Mouse (Mus musculus): ENCODE measurements around the gene Dock11.
A peak's percentile ranks its signal among the peaks of the same experiment; 100 is the strongest.

Dock11 gene

GRCm38 (mm10) chrX:35888087-35888895 is at the start of gene Dock11:
TSS of gene Dock11 (plus strand) at chrX:35888832.
- peak; percentile 90 for DNase-seq (ENCODE audit: low read depth)

- peak; percentile 57 for DNase-seq (ENCODE audit: low read depth)
These were observed 8.9 kb upstream of the Dock11 start for GRCm38 (mm10) chrX:35879703-35880102.

GRCm38 (mm10) chrX:35888945-35889799 is 540 bp downstream of the Dock11 start:
- peak; percentile 44 for DNase-seq (ENCODE audit: low read depth)

GRCm38 (mm10) chrX:35889800-35890106 is 1.1 kb downstream of the Dock11 start:
- no peak for DNase-seq (ENCODE audit: low read depth)

GRCm38 (mm10) chrX:35891534-35892125 is 3.0 kb downstream of the Dock11 start:
- peak; percentile 35 for DNase-seq (ENCODE audit: low read depth)

- no peak for DNase-seq (ENCODE audit: low read depth)
These were observed 3.7 kb downstream of the Dock11 start for GRCm38 (mm10) chrX:35892377-35892776.

- peak; percentile 73 for DNase-seq (ENCODE audit: low read depth)
These were observed 9.2 kb downstream of the Dock11 start for GRCm38 (mm10) chrX:35897648-35898500.

- no peak for DNase-seq (ENCODE audit: low read depth)
These were observed 9.8 kb downstream of the Dock11 start for GRCm38 (mm10) chrX:35898501-35898766.

- no peak for DNase-seq (ENCODE audit: low read depth)
These were observed 15.7 kb downstream of the Dock11 start for GRCm38 (mm10) chrX:35904352-35904751.

GRCm38 (mm10) chrX:35906696-35907330 is 18.2 kb downstream of the Dock11 start:
- DNase-seq (ENCODE audit: low read depth) = no peak

GRCm38 (mm10) chrX:35919558-35919957 is 30.9 kb downstream of the Dock11 start:
- DNase-seq (ENCODE audit: low read depth) = no peak

- no peak for DNase-seq (ENCODE audit: low read depth)
These were observed 31.5 kb downstream of the Dock11 start for GRCm38 (mm10) chrX:35920096-35920607.

GRCm38 (mm10) chrX:35921922-35922321 is 33.3 kb downstream of the Dock11 start:
- DNase-seq (ENCODE audit: low read depth) = peak; percentile 40

GRCm38 (mm10) chrX:35924705-35925264 is 36.2 kb downstream of the Dock11 start:
- DNase-seq (ENCODE audit: low read depth) = peak; percentile 74

- DNase-seq (ENCODE audit: low read depth) = no peak
These were observed 41.7 kb downstream of the Dock11 start for GRCm38 (mm10) chrX:35930094-35930933.

- DNase-seq (ENCODE audit: low read depth) = peak; percentile 22
These were observed 42.3 kb downstream of the Dock11 start for GRCm38 (mm10) chrX:35930934-35931406.

- no peak for DNase-seq (ENCODE audit: low read depth)
These were observed 43.3 kb downstream of the Dock11 start for GRCm38 (mm10) chrX:35931945-35932344.

GRCm38 (mm10) chrX:35932952-35933351 is 44.3 kb downstream of the Dock11 start:
- DNase-seq (ENCODE audit: low read depth) = no peak

- DNase-seq (ENCODE audit: low read depth) = no peak
These were observed 49.5 kb downstream of the Dock11 start for GRCm38 (mm10) chrX:35938112-35938511.

- DNase-seq (ENCODE audit: low read depth) = no peak
These were observed 57.8 kb downstream of the Dock11 start for GRCm38 (mm10) chrX:35946394-35946793.

Measured in 416B (cell line).